Mouse (Mus musculus) urinary bladder, adult 2 months (tissue): ENCODE data around the gene I830077J02Rik. TPM values are rescaled to one million over a fixed set of nuclear protein-coding genes. Genes with fewer than 3 reads are reported as not detected.

Source experiments
- DNase-seq: peaks from one replicate; pipeline ENCODE4 v3.0.0; 2022; ENCODE audit warnings: low spot score
- polyA plus RNA-seq: library from polyadenylated mRNA; depleted of rRNA; stranded (reverse); fragments of >200 nt; gene quantifications from 2 replicates; pipeline ENCODE4 v1.2.3, GENCODE M21; 2012; rRNA removed

Gene I830077J02Rik
- polyA plus RNA-seq, 1 experiment, result 0.58 TPM

- peak; percentile 22 for DNase-seq
These were observed 38.5 kb downstream of the I830077J02Rik start for GRCm38 (mm10) chr3:105893941-105894391.

DNA sequence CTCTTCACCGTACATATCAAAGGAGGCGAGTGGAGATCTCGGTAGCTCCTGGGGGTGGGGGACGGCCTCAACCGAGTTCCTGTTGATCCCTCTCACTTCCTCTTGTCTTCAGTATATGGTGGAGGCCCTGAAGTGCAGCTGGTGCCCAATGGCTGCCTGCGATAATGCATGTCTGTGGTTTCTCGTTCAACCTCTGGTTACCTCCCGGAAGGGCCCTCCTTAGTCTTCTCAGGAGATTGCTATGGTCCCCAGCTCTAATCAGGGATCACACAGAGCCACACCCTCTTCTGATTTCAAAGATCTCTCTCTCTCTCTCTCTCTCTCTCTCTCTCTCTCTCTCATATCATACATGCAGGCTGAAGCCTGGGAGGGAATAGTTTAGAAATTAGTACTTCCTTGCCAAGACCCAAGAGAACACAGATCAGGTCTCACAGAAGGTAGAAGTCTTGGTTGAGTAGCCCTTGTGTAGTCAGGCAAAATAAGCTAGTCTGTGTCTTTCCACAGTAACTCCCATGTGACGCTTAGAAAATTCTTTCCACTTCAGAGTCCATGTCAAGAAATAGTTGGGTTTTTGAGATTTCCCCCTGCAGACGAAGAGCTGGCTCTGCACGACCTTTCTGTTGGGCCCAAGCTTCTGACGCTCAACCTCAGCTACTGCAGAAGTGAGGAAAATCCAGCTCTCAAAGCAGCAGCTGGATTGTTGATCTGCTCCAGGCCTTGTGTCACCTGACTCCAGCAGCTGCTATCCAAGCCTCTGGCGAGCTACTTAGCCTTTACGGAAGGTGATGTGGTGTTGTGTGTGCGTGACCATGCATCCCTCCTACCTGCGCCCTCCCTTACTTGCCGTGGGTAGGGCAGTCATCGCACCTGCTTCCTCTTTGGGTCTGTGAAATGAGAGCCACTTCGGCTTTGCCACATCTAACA, 39.6 kb downstream of the I830077J02Rik start:
- DNase-seq, result peak; percentile 13

- peak; percentile 19 for DNase-seq
These were observed 40.5 kb downstream of the I830077J02Rik start for GRCm38 (mm10) chr3:105891760-105892571.

DNA sequence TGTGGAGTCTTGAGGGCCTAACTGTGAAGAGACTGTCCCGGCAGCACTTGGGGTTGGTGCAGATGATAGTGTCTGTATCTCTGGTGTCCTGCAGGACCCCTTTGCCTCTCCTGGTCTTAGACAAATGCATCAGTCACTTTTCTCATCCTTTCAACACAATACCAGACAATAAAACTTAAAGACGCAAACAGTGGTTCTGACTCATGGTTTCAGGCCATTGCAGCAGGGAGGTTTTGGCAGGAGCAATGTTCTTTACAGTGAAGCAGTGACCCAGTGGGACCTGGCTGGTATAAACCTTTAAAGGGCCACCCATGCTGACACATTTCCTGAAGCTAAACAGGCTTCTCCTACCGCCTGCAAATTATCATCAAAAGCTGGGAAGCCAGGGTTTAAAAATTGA, 41.3 kb downstream of the I830077J02Rik start:
- DNase-seq, result peak; percentile 10

DNA sequence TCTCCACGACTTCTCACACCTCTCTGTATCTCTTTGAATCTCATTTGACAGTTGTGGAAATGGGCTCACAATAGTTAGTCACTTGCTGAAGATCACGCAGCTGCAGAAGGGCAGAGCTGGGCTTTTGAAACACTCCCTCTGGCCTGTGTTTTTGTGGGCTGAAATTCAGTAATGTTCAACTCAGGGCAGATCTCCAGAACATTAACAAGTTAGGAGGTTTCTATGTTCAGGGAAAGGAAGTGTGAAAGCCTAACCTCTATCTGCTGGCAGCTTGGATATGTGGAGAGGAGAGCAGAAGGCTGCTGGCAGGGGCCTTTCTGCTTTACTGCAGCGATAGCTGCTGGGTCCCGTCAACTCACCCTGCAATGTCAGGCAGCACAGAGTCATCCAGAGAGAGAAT, 42.2 kb downstream of the I830077J02Rik start:
- DNase-seq, result peak; percentile 19

DNA sequence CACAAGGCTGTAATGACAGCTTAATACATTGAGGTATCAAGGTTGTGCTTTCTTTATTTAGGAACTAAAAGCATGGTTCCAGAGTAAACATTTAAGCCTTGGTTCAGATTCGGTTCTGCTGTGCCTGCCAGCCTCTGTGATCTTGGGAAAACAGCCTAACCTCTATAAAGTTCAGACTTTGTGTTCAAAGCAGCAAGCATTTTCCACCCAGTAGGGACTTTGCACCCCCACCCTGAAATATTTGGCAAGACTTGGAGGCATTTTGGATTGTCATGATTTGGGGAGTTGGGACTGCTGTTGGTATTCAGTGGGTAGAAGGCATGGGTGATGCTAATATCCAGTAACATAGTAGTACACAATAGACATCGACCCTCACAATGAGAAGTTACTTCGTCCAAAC, 43.5 kb downstream of the I830077J02Rik start:
- DNase-seq, result peak; percentile 7

GRCm38 (mm10) chr3:105883111-105883510, 49.4 kb downstream of the I830077J02Rik start:
- no peak for DNase-seq

DNA sequence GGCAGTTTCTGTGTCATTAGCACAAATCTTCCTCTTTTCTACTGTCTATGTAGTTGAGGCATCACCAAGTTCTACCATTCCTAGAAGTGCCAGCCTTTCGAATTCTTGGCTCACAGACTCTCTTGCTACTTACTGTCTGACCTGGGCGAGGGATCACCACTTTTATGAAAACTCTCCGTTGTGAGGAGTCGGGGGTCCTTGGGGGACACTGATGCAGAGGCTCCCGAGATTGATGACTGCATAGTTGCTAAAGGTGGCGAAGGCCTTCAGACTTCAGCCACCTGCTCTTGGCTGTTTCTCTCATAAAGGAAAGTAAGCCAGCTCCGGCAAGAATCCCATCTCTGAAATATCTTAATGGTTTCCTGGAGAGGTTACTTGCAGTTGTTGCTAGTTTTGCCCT, 50.4 kb downstream of the I830077J02Rik start:
- no peak for DNase-seq

- DNase-seq, result no peak
These were observed 52.0 kb downstream of the I830077J02Rik start for GRCm38 (mm10) chr3:105880419-105880818.

DNA sequence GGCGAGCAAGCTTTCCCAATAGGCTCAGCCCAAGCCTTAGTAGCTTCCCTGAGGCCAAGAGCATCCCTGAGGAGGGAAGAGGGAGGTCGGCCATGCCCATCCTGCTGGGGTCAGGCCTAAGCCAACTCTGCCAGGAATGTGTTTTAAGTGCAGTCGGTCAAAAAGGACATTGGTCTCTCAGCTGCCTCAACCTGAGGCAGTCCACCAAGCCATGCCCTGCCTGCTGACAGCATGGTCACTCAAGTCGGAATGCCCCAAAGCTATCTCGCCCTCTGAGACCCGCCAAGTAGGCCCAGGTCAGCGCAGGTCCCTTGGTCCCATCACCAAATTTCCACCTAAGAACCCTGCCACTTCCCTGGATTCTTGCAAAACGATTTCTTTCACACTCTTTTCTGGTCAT, 53.7 kb downstream of the I830077J02Rik start:
- no peak for DNase-seq

DNA sequence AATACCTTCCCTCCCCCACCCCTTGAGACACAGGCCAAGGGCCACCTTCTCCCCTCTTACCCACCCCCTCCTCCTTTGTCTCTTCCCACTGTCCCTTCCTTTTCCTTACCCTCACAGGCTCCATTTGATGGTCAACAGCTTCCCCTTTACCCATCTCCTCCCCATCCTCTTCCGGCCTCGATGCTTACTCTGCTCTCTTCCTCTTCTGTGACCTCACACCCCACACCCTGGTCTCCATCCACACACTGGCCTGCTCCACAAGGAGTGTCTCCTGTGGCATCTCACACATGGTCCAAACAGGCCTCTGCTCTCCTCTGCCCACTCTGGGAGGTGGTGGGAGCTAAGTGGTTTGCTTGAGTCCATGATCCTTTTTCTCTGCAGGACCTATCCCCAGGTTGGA, 54.5 kb downstream of the I830077J02Rik start:
- DNase-seq, result no peak

- no peak for DNase-seq
These were observed 55.1 kb downstream of the I830077J02Rik start for GRCm38 (mm10) chr3:105877252-105877803.

GRCm38 (mm10) chr3:105876022-105876421, 56.4 kb downstream of the I830077J02Rik start:
- DNase-seq, result no peak

Other genes with a start within 250 kb of the I830077J02Rik start
- gene Ddx20, start 245.1 kb downstream of the I830077J02Rik start, polyA plus RNA-seq, result 10.4 and 10.8 TPM in 2 replicates
- 19.8 and 27.1 TPM in 2 replicates for gene Inka2, start 228.1 kb downstream of the I830077J02Rik start, polyA plus RNA-seq
- gene Rap1a, start 131.3 kb downstream of the I830077J02Rik start, polyA plus RNA-seq, result 91.4 and 106 TPM in 2 replicates
- gene Adora3, start 61.8 kb downstream of the I830077J02Rik start, polyA plus RNA-seq, result 0.41 and 0.53 TPM in 2 replicates
- 0.13 and 0.14 TPM in 2 replicates for gene Tmigd3, start 61.8 kb downstream of the I830077J02Rik start, polyA plus RNA-seq
- gene Wdr77, start 26.7 kb upstream of the I830077J02Rik start, polyA plus RNA-seq, result 40.7 and 44.1 TPM in 2 replicates
- 206 and 214 TPM in 2 replicates for gene Atp5f1, start 27.4 kb upstream of the I830077J02Rik start, polyA plus RNA-seq
- 3.1 and 4.2 TPM in 2 replicates for gene Ovgp1, start 41.0 kb upstream of the I830077J02Rik start, polyA plus RNA-seq
- gene Pifo, start 82.0 kb upstream of the I830077J02Rik start, polyA plus RNA-seq, result not detected in 2 replicates
- 0.06 and 0.15 TPM in 2 replicates for gene Chil5, start 100.2 kb upstream of the I830077J02Rik start, polyA plus RNA-seq
- gene Chia1, start 180.6 kb upstream of the I830077J02Rik start, polyA plus RNA-seq, result 0.15 and 0.45 TPM in 2 replicates
- 0.37 and 1.1 TPM in 2 replicates for gene Chil3, start 234.9 kb upstream of the I830077J02Rik start, polyA plus RNA-seq